Mouse (Mus musculus) neural tube, embryonic 15.5 days (tissue): ENCODE measurements around the gene Enah. TPM values are rescaled to one million over a fixed set of nuclear protein-coding genes. Genes with fewer than 3 reads are reported as not detected.

Experiments used
- ATAC-seq: fragments of 200-750 bp; cut with Nextera tagmentation; 2 replicates; pipeline ENCODE4 v1.8.0; 2017; ENCODE audit warnings: mild to moderate bottlenecking, moderate TSS enrichment, moderate library complexity; ENCODE audit not compliant: low FRiP score
- H3K27ac ChIP-seq: fragments of 300-500 bp; sonication (generic); replicated peaks from 2 replicates; pipeline ENCODE4 v1.5.1; 2015; ENCODE audit warnings: mild to moderate bottlenecking, inconsistent platforms
- H3K27me3 ChIP-seq: fragments of 300-500 bp; sonication (generic); replicated peaks from 2 replicates; pipeline ENCODE4 v1.6.1; 2015; ENCODE audit warnings: inconsistent platforms
- H3K36me3 ChIP-seq: fragments of 300-500 bp; sonication (generic); 2 replicates; pipeline ENCODE4 v1.6.1; 2015; ENCODE audit warnings: inconsistent platforms
- H3K4me1 ChIP-seq: fragments of 300-500 bp; sonication (generic); 2 replicates; pipeline ENCODE4 v1.6.1; 2015; ENCODE audit warnings: inconsistent platforms
- H3K4me2 ChIP-seq: fragments of 300-500 bp; sonication (generic); 2 replicates; pipeline ENCODE4 v1.6.1; 2015; ENCODE audit warnings: inconsistent platforms, mild to moderate bottlenecking, moderate library complexity
- H3K4me3 ChIP-seq: fragments of 300-500 bp; sonication (generic); replicated peaks from 2 replicates; pipeline ENCODE4 v1.5.1; 2015; ENCODE audit warnings: mild to moderate bottlenecking, inconsistent platforms
- H3K9ac ChIP-seq: fragments of 300-500 bp; sonication (generic); replicated peaks from 2 replicates; pipeline ENCODE4 v1.6.1; 2015; ENCODE audit warnings: mild to moderate bottlenecking, inconsistent platforms
- H3K9me3 ChIP-seq: fragments of 300-500 bp; sonication (generic); replicated peaks from 2 replicates; pipeline ENCODE4 v1.6.1; 2016; ENCODE audit warnings: inconsistent platforms
- WGBS: fragments of 180-500 bp; shearing (Covaris S2); methylation state at CpG from one replicate; pipeline ENCODE4 v1.1.7; 2015; ENCODE audit warnings: mixed read lengths; 5-methylcytosine and 5-hydroxymethylcytosine counted together
- polyA plus RNA-seq: library from polyadenylated mRNA; unstranded; fragments of >200 nt; fragmentation: Nextera tagmentation; extraction: Ambion mirVana; gene quantifications from 2 replicates; pipeline ENCODE4 v1.2.1, GENCODE M21; 2015

Gene Enah
- polyA plus RNA-seq, 1 experiment from 2014 or later = 34.1 TPM

- no peak for ATAC-seq
- no peak overlapping the region for H3K27ac ChIP-seq
- H3K27me3 ChIP-seq = no peaks in the 10 kb centered on the region
- peaks cover 11% of the 10 kb centered on the region for H3K4me1 ChIP-seq
- no peak overlapping the region for H3K9ac ChIP-seq
- no peaks in the 10 kb centered on the region for H3K36me3 ChIP-seq
- 44% methylated on average over 13 of the region's 13 CpGs for WGBS
- H3K4me2 ChIP-seq = peak overlapping the region; percentile 50; the same call in 1 of the 2 replicates
- H3K4me3 ChIP-seq = no peak overlapping the region
- no peaks in the 10 kb centered on the region; the same call in 1 of the 2 replicates for H3K9me3 ChIP-seq
Observed at GRCm38 (mm10) chr1:181852466-181852865, 167.3 kb downstream of the Enah start.

GRCm38 (mm10) chr1:181851521-181852310, 168.1 kb downstream of the Enah start:
- H3K36me3 ChIP-seq = no peaks in the 10 kb centered on the region
- H3K9ac ChIP-seq = no peak overlapping the region
- H3K9me3 ChIP-seq = no peaks in the 10 kb centered on the region
- H3K27me3 ChIP-seq = no peaks in the 10 kb centered on the region
- H3K4me2 ChIP-seq = no peak overlapping the region
- H3K4me3 ChIP-seq = no peak overlapping the region
- WGBS = 86% methylated on average over 12 of the region's 12 CpGs
- ATAC-seq = no peak
- H3K4me1 ChIP-seq = peaks cover 11% of the 10 kb centered on the region
- no peak overlapping the region for H3K27ac ChIP-seq

GRCm38 (mm10) chr1:181850441-181850840, 169.3 kb downstream of the Enah start:
- WGBS = 64% methylated on average over 4 of the region's 4 CpGs
- no peak for ATAC-seq

GRCm38 (mm10) chr1:181848210-181848609, 171.6 kb downstream of the Enah start:
- ATAC-seq = no peak
- no peak overlapping the region for H3K4me2 ChIP-seq
- H3K36me3 ChIP-seq = no peaks in the 10 kb centered on the region
- H3K27me3 ChIP-seq = no peaks in the 10 kb centered on the region
- peaks cover 9% of the 10 kb centered on the region for H3K4me1 ChIP-seq
- 95% methylated on average over 1 of the region's 1 CpGs for WGBS
- H3K4me3 ChIP-seq = no peak overlapping the region
- no peak overlapping the region for H3K27ac ChIP-seq
- no peak overlapping the region for H3K9ac ChIP-seq
- no peaks in the 10 kb centered on the region for H3K9me3 ChIP-seq

More at GRCm38 (mm10) chr1:181850441-181850840, 169.3 kb downstream of the Enah start:
- Histone ChIP-seq H3K4me3 (no peak overlapping the region), H3K27ac (no peak overlapping the region), H3K36me3 (no peaks in the 10 kb centered on the region), H3K4me2 (no peak overlapping the region), H3K4me1 (peaks cover 11% of the 10 kb centered on the region), H3K27me3 (no peaks in the 10 kb centered on the region), H3K9ac (no peak overlapping the region), H3K9me3 (no peaks in the 10 kb centered on the region)

- no peak overlapping the region for H3K27ac ChIP-seq
- peaks cover 11% of the 10 kb centered on the region for H3K4me1 ChIP-seq
- H3K4me2 ChIP-seq = no peak overlapping the region
- no peak overlapping the region for H3K9ac ChIP-seq
- no peaks in the 10 kb centered on the region for H3K9me3 ChIP-seq
- 88% methylated on average over 3 of the region's 3 CpGs for WGBS
- H3K4me3 ChIP-seq = no peak overlapping the region
- ATAC-seq = no peak
- H3K27me3 ChIP-seq = no peaks in the 10 kb centered on the region
- H3K36me3 ChIP-seq = no peaks in the 10 kb centered on the region
Observed at GRCm38 (mm10) chr1:181847396-181847795, 172.4 kb downstream of the Enah start.

Other genes with a start within 250 kb of the Enah start
- 22.5 and 52.3 TPM in 2 replicates for gene Lbr, start 176.9 kb downstream of the Enah start, polyA plus RNA-seq
- 132 and 140 TPM in 2 replicates for gene Srp9, start 104.7 kb upstream of the Enah start, polyA plus RNA-seq
- gene Vmn1r1, start 144.5 kb upstream of the Enah start, polyA plus RNA-seq = not detected in 2 replicates